24 mouse cellular contexts compared by ENCODE assay signal in the genomic region with DNA sequence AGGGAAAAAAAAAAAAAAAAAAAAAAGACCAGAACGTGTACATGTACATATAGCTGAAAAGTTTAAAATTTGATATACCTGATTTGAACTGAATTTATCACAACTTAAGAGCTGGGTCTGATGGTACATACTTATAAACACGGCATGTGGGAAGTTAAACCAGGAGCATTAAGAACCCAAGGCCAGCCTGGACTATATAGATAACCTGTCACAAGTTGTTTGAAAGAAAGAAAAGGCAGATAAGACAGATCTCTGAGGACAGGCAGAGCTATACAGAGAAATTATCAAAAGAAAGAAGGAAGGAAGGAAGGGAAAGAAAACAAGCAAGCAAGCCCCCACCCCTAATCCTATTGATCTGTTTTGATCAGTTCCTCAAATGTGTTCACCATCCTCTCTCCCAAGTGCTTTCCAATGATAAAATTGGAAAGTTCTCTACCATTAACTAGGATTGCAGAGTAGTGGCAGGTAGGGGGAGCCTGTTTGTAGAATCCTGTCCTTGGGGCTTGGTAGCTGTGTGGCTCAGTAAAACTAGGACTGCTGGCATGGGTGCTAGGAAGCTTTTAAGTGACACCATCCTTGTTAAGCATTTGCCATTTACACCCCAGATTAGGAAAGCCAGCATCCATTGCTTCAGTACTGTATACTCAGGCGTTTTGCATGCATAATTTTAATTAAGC. TPM values are rescaled to one million over a fixed set of nuclear protein-coding genes. Genes with fewer than 3 reads are reported as not detected.
A peak's percentile ranks its signal among the peaks of the same experiment; 100 is the strongest.
DNase-seq lines count a peak whose midpoint lies in the region; ATAC-seq and TF ChIP-seq lines count a peak whose summit lies in the region.
"Had no signal": no experiment of that assay in that cellular context is flagged by ENCODE, and none has a peak within 500 bp of the region (broad histone marks: within the 10 kb centered on the region; RNA-seq: fewer than 3 reads in every experiment).

No protein-coding gene starts in this region.

- no peaks in the 10 kb centered on the region; the same call in 1 of the 2 replicates for H3K4me1 ChIP-seq in heart, embryonic 10.5 days
- no peaks in the 10 kb centered on the region for H3K4me1 ChIP-seq in heart, adult 2 months (ENCODE audit: control insufficient read depth, insufficient read depth, low read length)
- H3K4me1 ChIP-seq in midbrain, postnatal 0 days (ENCODE audit: insufficient read depth, low read length): no peaks in the 10 kb centered on the region
- H3K4me1 ChIP-seq in midbrain, embryonic 11.5 days (ENCODE audit: control insufficient read depth, insufficient read depth, low read length): no peaks in the 10 kb centered on the region
- peaks cover 14 to 17% of the 10 kb centered on the region in 2 experiments for H3K4me1 ChIP-seq in liver, embryonic 14.5 days (replicated peaks; ENCODE audit: control insufficient read depth in 2 of 2, insufficient read depth in 2 of 2, low read length in 1 of 2)
- H3K4me1 ChIP-seq: hindbrain, embryonic 15.5 days; limb, embryonic 15.5 days; midbrain, embryonic 13.5 days had no signal

- no peak overlapping the region for H3K9ac ChIP-seq in heart, adult 2 months (ENCODE audit: low read depth, low read length)
- H3K9ac ChIP-seq in midbrain, postnatal 0 days (replicated peaks; ENCODE audit: low read length, poor library complexity, severe bottlenecking): no peak overlapping the region
- no peak overlapping the region for H3K9ac ChIP-seq in midbrain, embryonic 11.5 days (ENCODE audit: low read length)
- no peak overlapping the region; the same call in 1 of the 2 replicates for H3K9ac ChIP-seq in liver, embryonic 14.5 days (replicated peaks)
- H3K9ac ChIP-seq: forebrain, embryonic 15.5 days; hindbrain, embryonic 15.5 days; limb, embryonic 15.5 days; midbrain, embryonic 13.5 days had no signal

- no peak overlapping the region for H3K4me3 ChIP-seq in heart, embryonic 10.5 days
- no peak overlapping the region for H3K4me3 ChIP-seq in heart, adult 2 months
- H3K4me3 ChIP-seq in midbrain, postnatal 0 days (ENCODE audit: low read depth, low read length): no peak overlapping the region
- H3K4me3 ChIP-seq in midbrain, embryonic 11.5 days (ENCODE audit: low read depth, low read length): no peak overlapping the region
- no peak overlapping the region for H3K4me3 ChIP-seq in liver, embryonic 14.5 days (ENCODE audit: insufficient read depth in 1 of 2, low read depth in 2 of 2, low read length in 2 of 2)
- H3K4me3 ChIP-seq: forebrain, embryonic 15.5 days; hindbrain, embryonic 15.5 days; limb, embryonic 15.5 days; midbrain, embryonic 13.5 days had no signal

- DNase-seq in heart, embryonic 10.5 days (ENCODE audit: low spot score): no peak
- DNase-seq in heart, adult 2 months: no peak
- DNase-seq in midbrain, postnatal 0 days (ENCODE audit: low spot score): no peak
- DNase-seq in midbrain, embryonic 11.5 days (ENCODE audit: low spot score, missing footprints): no peak
- DNase-seq in liver, embryonic 14.5 days (ENCODE audit: low read depth in 3 of 3, low spot score in 3 of 3): no peak
- DNase-seq in right cerebral cortex, adult 18-20 months: no peak
- no peak for DNase-seq in cerebellum, postnatal 36 days
- DNase-seq: adrenal gland, postnatal 14 days; cerebellum, adult 2 months; cerebellum, postnatal 25 days; gastrocnemius, postnatal 10 days; heart, postnatal 36 days; kidney, adult 9 months; kidney, postnatal 14 days; left cerebral cortex, postnatal 4 days; lung, postnatal 10 days; right cerebral cortex, postnatal 14 days had no signal

- peaks cover 27% of the 10 kb centered on the region for H3K36me3 ChIP-seq in heart, embryonic 10.5 days
- peaks cover 5% of the 10 kb centered on the region for H3K36me3 ChIP-seq in heart, adult 2 months (ENCODE audit: control insufficient read depth, insufficient read depth, low read length)
- H3K36me3 ChIP-seq in midbrain, postnatal 0 days (ENCODE audit: insufficient read depth, low read length): peaks cover 2% of the 10 kb centered on the region; the same call in 1 of the 2 replicates
- H3K36me3 ChIP-seq in midbrain, embryonic 11.5 days (ENCODE audit: control insufficient read depth, insufficient read depth, low read length): peaks cover 5% of the 10 kb centered on the region; the same call in 1 of the 2 replicates
- peaks cover 11% of the 10 kb centered on the region for H3K36me3 ChIP-seq in liver, embryonic 14.5 days (replicated peaks; ENCODE audit: control insufficient read depth, insufficient read depth, low read depth)
- H3K36me3 ChIP-seq: hindbrain, embryonic 15.5 days had no signal

- no peak for ATAC-seq in midbrain, postnatal 0 days (ENCODE audit: low FRiP score)
- ATAC-seq in midbrain, embryonic 11.5 days (ENCODE audit: low FRiP score): no peak
- peak; percentile 92 for ATAC-seq in liver, embryonic 14.5 days (ENCODE audit: insufficient read depth)
- ATAC-seq in CD4-positive, CD25-positive, alpha-beta regulatory T cell, adult 4 months: no peak
- ATAC-seq: forebrain, embryonic 15.5 days; midbrain, embryonic 13.5 days had no signal

- H3K27me3 ChIP-seq in heart, embryonic 10.5 days (ENCODE audit: insufficient read depth, poor library complexity, severe bottlenecking): no peaks in the 10 kb centered on the region
- no peaks in the 10 kb centered on the region for H3K27me3 ChIP-seq in heart, adult 2 months (ENCODE audit: control insufficient read depth, insufficient read depth, low read length)
- H3K27me3 ChIP-seq in midbrain, postnatal 0 days (ENCODE audit: insufficient read depth, low read length): no peaks in the 10 kb centered on the region
- no peaks in the 10 kb centered on the region for H3K27me3 ChIP-seq in midbrain, embryonic 11.5 days (ENCODE audit: control insufficient read depth, insufficient read depth, low read length)
- H3K27me3 ChIP-seq in liver, embryonic 14.5 days (ENCODE audit: control insufficient read depth, insufficient read depth, low read length): no peaks in the 10 kb centered on the region
- H3K27me3 ChIP-seq: forebrain, embryonic 15.5 days; hindbrain, embryonic 15.5 days; limb, embryonic 15.5 days; midbrain, embryonic 13.5 days had no signal

- no peak for TF ChIP-seq EP300 in heart, adult 2 months (IDR thresholded peaks at IDR 0.05; ENCODE audit: insufficient read depth, low read depth, low read length)
- peak; percentile 67 for TF ChIP-seq EP300 in liver, embryonic 14.5 days (IDR thresholded peaks at IDR 0.05; ENCODE audit: low read depth)

- H3K79me2 ChIP-seq in heart, adult 2 months (replicated peaks; ENCODE audit: control insufficient read depth, insufficient read depth, low read length): no peaks in the 10 kb centered on the region; the same call in 1 of the 2 replicates

- intact Hi-C loops in heart, adult 2 months (cut with DNase I): no loop called here

- TF ChIP-seq POLR2A in heart, adult 2 months (IDR thresholded peaks at IDR 0.05; ENCODE audit: insufficient read depth, low read depth, low read length): no peak

- TF ChIP-seq CTCF in heart, adult 2 months (IDR thresholded peaks at IDR 0.05): no peak
- peak; percentile 4; the same call in 1 of the 2 replicates for TF ChIP-seq CTCF in midbrain, postnatal 0 days (IDR thresholded peaks at IDR 0.05)
- TF ChIP-seq CTCF in liver, embryonic 14.5 days (IDR thresholded peaks at IDR 0.05; ENCODE audit: low read depth): no peak; the same call in 1 of the 2 replicates

- peak overlapping the region; percentile 29; the same call in 1 of the 2 replicates for H3K27ac ChIP-seq in heart, embryonic 10.5 days
- H3K27ac ChIP-seq in heart, adult 2 months: no peak overlapping the region
- H3K27ac ChIP-seq in midbrain, postnatal 0 days (ENCODE audit: low read depth, low read length): no peak overlapping the region
- H3K27ac ChIP-seq in midbrain, embryonic 11.5 days (ENCODE audit: low read depth, low read length): no peak overlapping the region
- no peak overlapping the region for H3K27ac ChIP-seq in liver, embryonic 14.5 days
- H3K27ac ChIP-seq: forebrain, embryonic 15.5 days; hindbrain, embryonic 15.5 days; limb, embryonic 15.5 days; midbrain, embryonic 13.5 days had no signal

- H3K4me2 ChIP-seq in midbrain, postnatal 0 days (ENCODE audit: low read depth, low read length, poor library complexity, severe bottlenecking): no peak overlapping the region
- no peak overlapping the region for H3K4me2 ChIP-seq in midbrain, embryonic 11.5 days
- 0 out of 2 replicates have a peak overlapping the region, but pooled peaks have one; percentile 1 for H3K4me2 ChIP-seq in liver, embryonic 14.5 days (ENCODE audit: low read depth)
- H3K4me2 ChIP-seq: forebrain, embryonic 15.5 days; hindbrain, embryonic 15.5 days; limb, embryonic 15.5 days; midbrain, embryonic 13.5 days had no signal

- WGBS in heart, embryonic 10.5 days: 70% methylated on average over 3 of the region's 3 CpGs
- WGBS in heart, adult 2 months: 70% methylated on average over 3 of the region's 3 CpGs
- WGBS in midbrain, postnatal 0 days: 82% methylated on average over 3 of the region's 3 CpGs
- WGBS in midbrain, embryonic 11.5 days: 69% methylated on average over 3 of the region's 3 CpGs
- 17% methylated on average over 3 of the region's 3 CpGs for WGBS in liver, embryonic 14.5 days (ENCODE audit: insufficient replicate concordance)

- H3K9me3 ChIP-seq in heart, embryonic 10.5 days: no peaks in the 10 kb centered on the region
- no peaks in the 10 kb centered on the region for H3K9me3 ChIP-seq in midbrain, postnatal 0 days (ENCODE audit: low read length)
- no peaks in the 10 kb centered on the region for H3K9me3 ChIP-seq in midbrain, embryonic 11.5 days (ENCODE audit: control insufficient read depth, low read length)
- no peaks in the 10 kb centered on the region for H3K9me3 ChIP-seq in liver, embryonic 14.5 days (ENCODE audit: control insufficient read depth, low read length)
- H3K9me3 ChIP-seq: forebrain, embryonic 15.5 days; hindbrain, embryonic 15.5 days; limb, embryonic 15.5 days; midbrain, embryonic 13.5 days had no signal

RNA-seq across cellular contexts. Expression of a gene that starts 12.2 kb away (rescaled TPM):
- polyA plus RNA-seq in heart, embryonic 10.5 days (2016; fragmentation: Nextera tagmentation; extraction: Ambion mirVana): 14.4 and 24.4 TPM in 2 replicates
- 1 to 10 TPM; 5.0 to 5.1 TPM for total RNA-seq in heart, adult 2 months (2021)
- polyA plus RNA-seq in heart, adult 2 months (2012; rRNA removed): 6.6 and 7.7 TPM in 2 replicates
- 10.2 and 13.6 TPM in 2 replicates for total RNA-seq in midbrain, postnatal 0 days (2014; rRNA removed)
- 7.6 and 8.8 TPM in 2 replicates for polyA plus RNA-seq in midbrain, postnatal 0 days (2015; fragmentation: Nextera tagmentation; extraction: Ambion mirVana)
- 5.1 and 7.0 TPM in 2 replicates for polyA plus RNA-seq in midbrain, embryonic 11.5 days (2014; fragmentation: Nextera tagmentation; extraction: Ambion mirVana)
- 1.0 and 1.3 TPM in 2 replicates for polyA plus RNA-seq in liver, embryonic 14.5 days (2012; rRNA removed)
- 1.4 and 1.9 TPM in 2 replicates for polyA plus RNA-seq in liver, embryonic 14.5 days (2014; fragmentation: Nextera tagmentation; extraction: Ambion mirVana)
- polyA plus RNA-seq in CD4-positive, CD25-positive, alpha-beta regulatory T cell, adult 4 months (2017; shearing (Covaris generic)): 1 to 10 TPM; 3.8 to 6.2 TPM

RNA-seq across cellular contexts. Expression of a gene that starts 21.7 kb away (rescaled TPM):
- 8.9 and 10.2 TPM in 2 replicates for polyA plus RNA-seq in heart, embryonic 10.5 days (2016; fragmentation: Nextera tagmentation; extraction: Ambion mirVana)
- 1 to 10 TPM; 3.0 to 3.9 TPM for total RNA-seq in heart, adult 2 months (2021)
- 1.1 and 2.3 TPM in 2 replicates for polyA plus RNA-seq in heart, adult 2 months (2012; rRNA removed)
- total RNA-seq in midbrain, postnatal 0 days (2014; rRNA removed): 2.9 and 3.4 TPM in 2 replicates
- polyA plus RNA-seq in midbrain, postnatal 0 days (2015; fragmentation: Nextera tagmentation; extraction: Ambion mirVana): 1.7 and 1.9 TPM in 2 replicates
- 7.6 and 7.8 TPM in 2 replicates for polyA plus RNA-seq in midbrain, embryonic 11.5 days (2014; fragmentation: Nextera tagmentation; extraction: Ambion mirVana)
- polyA plus RNA-seq in liver, embryonic 14.5 days (2012; rRNA removed): 1.5 and 2.6 TPM in 2 replicates
- 3.5 and 4.4 TPM in 2 replicates for polyA plus RNA-seq in liver, embryonic 14.5 days (2014; fragmentation: Nextera tagmentation; extraction: Ambion mirVana)
- polyA plus RNA-seq in CD4-positive, CD25-positive, alpha-beta regulatory T cell, adult 4 months (2017; shearing (Covaris generic)): 10 to 100 TPM; 21.2 to 22.4 TPM

RNA-seq across cellular contexts. Expression of a gene that starts 22.3 kb away (rescaled TPM):
- 12.7 and 16.8 TPM in 2 replicates for polyA plus RNA-seq in heart, embryonic 10.5 days (2016; fragmentation: Nextera tagmentation; extraction: Ambion mirVana)
- 1 to 10 TPM; 6.8 to 7.9 TPM for total RNA-seq in heart, adult 2 months (2021)
- polyA plus RNA-seq in heart, adult 2 months (2012; rRNA removed): 6.0 and 13.4 TPM in 2 replicates
- 19.9 and 24.4 TPM in 2 replicates for total RNA-seq in midbrain, postnatal 0 days (2014; rRNA removed)
- 10.9 and 11.5 TPM in 2 replicates for polyA plus RNA-seq in midbrain, postnatal 0 days (2015; fragmentation: Nextera tagmentation; extraction: Ambion mirVana)
- 20.9 and 23.4 TPM in 2 replicates for polyA plus RNA-seq in midbrain, embryonic 11.5 days (2014; fragmentation: Nextera tagmentation; extraction: Ambion mirVana)
- polyA plus RNA-seq in liver, embryonic 14.5 days (2012; rRNA removed): 5.1 and 5.6 TPM in 2 replicates
- polyA plus RNA-seq in liver, embryonic 14.5 days (2014; fragmentation: Nextera tagmentation; extraction: Ambion mirVana): 7.2 and 7.8 TPM in 2 replicates
- 10 to 100 TPM; 12.7 to 13.8 TPM for polyA plus RNA-seq in CD4-positive, CD25-positive, alpha-beta regulatory T cell, adult 4 months (2017; shearing (Covaris generic))

RNA-seq across cellular contexts. Expression of a gene that starts 25.6 kb away (rescaled TPM):
- 1.8 and 3.0 TPM in 2 replicates for polyA plus RNA-seq in heart, embryonic 10.5 days (2016; fragmentation: Nextera tagmentation; extraction: Ambion mirVana)
- total RNA-seq in heart, adult 2 months (2021): under 1 TPM; 0.14 to 0.16 TPM
- 0.09 and 0.41 TPM in 2 replicates for polyA plus RNA-seq in heart, adult 2 months (2012; rRNA removed)
- total RNA-seq in midbrain, postnatal 0 days (2014; rRNA removed): 0.27 and 0.94 TPM in 2 replicates
- 1.5 and 2.0 TPM in 2 replicates for polyA plus RNA-seq in midbrain, postnatal 0 days (2015; fragmentation: Nextera tagmentation; extraction: Ambion mirVana)
- 0.39 and 0.51 TPM in 2 replicates for polyA plus RNA-seq in midbrain, embryonic 11.5 days (2014; fragmentation: Nextera tagmentation; extraction: Ambion mirVana)
- polyA plus RNA-seq in liver, embryonic 14.5 days (2012; rRNA removed): 0.03 and 0.04 TPM in 2 replicates
- polyA plus RNA-seq in liver, embryonic 14.5 days (2014; fragmentation: Nextera tagmentation; extraction: Ambion mirVana): 0.09 TPM in 1 of 2 replicates, not detected in the other
- polyA plus RNA-seq in CD4-positive, CD25-positive, alpha-beta regulatory T cell, adult 4 months (2017; shearing (Covaris generic)): not detected
- total RNA-seq: adrenal gland, postnatal 14 days; granulocyte monocyte progenitor cell, adult 5-6 weeks; heart, postnatal 36 days had no signal
- polyA plus RNA-seq: spleen, adult 2 months had no signal
